In the genomic region with DNA sequence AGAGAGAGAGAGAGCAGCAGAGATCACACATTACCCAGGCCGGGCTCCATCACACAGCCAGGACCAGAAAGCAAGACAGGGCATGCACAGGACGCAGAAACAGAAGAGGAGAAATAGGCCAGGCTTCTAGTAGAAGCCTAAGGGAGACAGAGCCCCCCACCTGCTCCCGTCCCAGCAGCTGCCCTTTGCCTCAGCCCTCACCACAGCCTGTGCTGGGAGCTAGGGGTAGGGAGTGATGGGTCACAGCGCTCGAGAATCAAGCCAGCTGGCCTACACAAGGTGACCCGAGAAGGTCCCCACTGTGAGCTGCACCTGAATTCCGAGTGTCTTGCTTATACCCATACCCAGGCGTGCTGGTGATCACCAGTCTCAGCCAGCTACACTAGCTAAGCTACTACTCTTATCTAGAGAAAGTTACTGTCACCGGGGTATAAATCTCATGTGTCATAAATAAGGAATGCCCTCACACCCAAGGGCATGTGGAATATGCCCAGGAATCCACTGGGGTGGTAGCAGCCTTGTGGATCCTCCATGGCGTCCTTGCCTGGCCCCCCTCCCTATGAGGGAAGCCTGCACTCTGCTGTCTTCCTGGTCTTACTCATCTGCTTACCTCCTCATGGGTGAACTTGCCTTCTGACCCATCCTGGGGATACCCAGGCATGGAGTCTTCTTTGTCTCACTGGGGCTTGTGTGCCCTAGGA, we compare ENCODE assay signal across 8 mouse cellular contexts.
DNase-seq lines count a peak whose midpoint lies in the region; ATAC-seq and TF ChIP-seq lines count a peak whose summit lies in the region.
"Had no signal": no experiment of that assay in that cellular context is flagged by ENCODE, and none has a peak within 500 bp of the region (broad histone marks: within the 10 kb centered on the region; RNA-seq: fewer than 3 reads in every experiment).

No protein-coding gene starts in this region.

- TF ChIP-seq CTCF in layer of hippocampus, adult 2 months (conservative IDR thresholded peaks at IDR 0.05): no peak
- TF ChIP-seq CTCF in embryonic fibroblast, embryonic 13.5 days (IDR thresholded peaks at IDR 0.05; ENCODE audit: borderline replicate concordance, insufficient read depth, low read length): no peak

- no peaks in the 10 kb centered on the region for H3K9me3 ChIP-seq in hindbrain, embryonic 14.5 days (ENCODE audit: control insufficient read depth, low read length)
- no peaks in the 10 kb centered on the region for H3K9me3 ChIP-seq in neural tube, embryonic 13.5 days

- no peak overlapping the region for H3K4me2 ChIP-seq in hindbrain, embryonic 14.5 days (replicated peaks)
- no peak overlapping the region for H3K4me2 ChIP-seq in neural tube, embryonic 13.5 days

- H3K36me3 ChIP-seq in hindbrain, embryonic 14.5 days (replicated peaks; ENCODE audit: control insufficient read depth, insufficient read depth): peaks cover 65% of the 10 kb centered on the region
- H3K36me3 ChIP-seq in neural tube, embryonic 13.5 days: peaks cover 74% of the 10 kb centered on the region

- no peak overlapping the region for H3K9ac ChIP-seq in hindbrain, embryonic 14.5 days
- H3K9ac ChIP-seq in neural tube, embryonic 13.5 days: 0 out of 2 replicates have a peak overlapping the region, but pooled peaks have one; percentile 17

- DNase-seq in layer of hippocampus, adult 2 months (ENCODE audit: low spot score in 2 of 2): no peak
- DNase-seq in layer of hippocampus, adult 9-10 months (ENCODE audit: low spot score): no peak
- DNase-seq in hindbrain, embryonic 14.5 days (ENCODE audit: low spot score): no peak
- DNase-seq in spleen, postnatal 36 days (ENCODE audit: low spot score in 2 of 2): no peak
- no peak for DNase-seq in embryo, embryonic 10.5 days (ENCODE audit: low spot score)
- DNase-seq: liver had no signal

- peak overlapping the region; percentile 68 for H3K27ac ChIP-seq in layer of hippocampus, adult 2 months
- peak overlapping the region; percentile 87 for H3K27ac ChIP-seq in embryonic fibroblast, embryonic 13.5 days (ENCODE audit: insufficient read depth, low read length)
- H3K27ac ChIP-seq in hindbrain, embryonic 14.5 days: peak overlapping the region; percentile 78
- H3K27ac ChIP-seq in neural tube, embryonic 13.5 days (replicated peaks): peak overlapping the region; percentile 34; the same call in 1 of the 2 replicates

- WGBS in hindbrain, embryonic 14.5 days: 79% methylated on average over 10 of the region's 10 CpGs
- WGBS in neural tube, embryonic 13.5 days: 89% methylated on average over 10 of the region's 10 CpGs

- no peak for TF ChIP-seq POLR2A in embryonic fibroblast, embryonic 13.5 days (IDR thresholded peaks at IDR 0.05; ENCODE audit: low read depth, low read length)

- no peaks in the 10 kb centered on the region for H3K27me3 ChIP-seq in hindbrain, embryonic 14.5 days (ENCODE audit: control insufficient read depth, insufficient read depth, low read length)
- no peaks in the 10 kb centered on the region for H3K27me3 ChIP-seq in neural tube, embryonic 13.5 days

- 0 out of 2 replicates have a peak, but pooled peaks cover 4% of the 10 kb centered on the region for H3K4me1 ChIP-seq in embryonic fibroblast, embryonic 13.5 days (ENCODE audit: control insufficient read depth, insufficient read depth, low read length)
- H3K4me1 ChIP-seq in hindbrain, embryonic 14.5 days (replicated peaks; ENCODE audit: control insufficient read depth, insufficient read depth, low read length): peaks cover 17% of the 10 kb centered on the region; the same call in 1 of the 2 replicates
- H3K4me1 ChIP-seq in neural tube, embryonic 13.5 days (replicated peaks): peaks cover 21% of the 10 kb centered on the region

- peak; percentile 21; the same call in 1 of the 2 replicates for ATAC-seq in hindbrain, embryonic 14.5 days (ENCODE audit: low FRiP score)
- 0 out of 2 replicates have a peak, but pooled peaks have one; percentile 2 for ATAC-seq in neural tube, embryonic 13.5 days (ENCODE audit: low read depth)

- H3K4me3 ChIP-seq in layer of hippocampus, adult 2 months: no peak overlapping the region
- H3K4me3 ChIP-seq in embryonic fibroblast, embryonic 13.5 days (ENCODE audit: insufficient read depth, low read length): no peak overlapping the region
- no peak overlapping the region for H3K4me3 ChIP-seq in hindbrain, embryonic 14.5 days (replicated peaks; ENCODE audit: low read length)
- no peak overlapping the region for H3K4me3 ChIP-seq in neural tube, embryonic 13.5 days

Comparison
In these comparisons a context has a peak if more than half of its experiments do, and no peak if none do; other contexts are left out.
1. H3K27ac ChIP-seq: peak in every context shown above with its lines; median percentile 87 in embryonic fibroblast, embryonic 13.5 days; 78 in hindbrain, embryonic 14.5 days; 68 in layer of hippocampus, adult 2 months; 34 in neural tube, embryonic 13.5 days.